Mouse (Mus musculus) limb, embryonic 14.5 days (tissue): ENCODE measurements at regions not wholly inside any gene's neighbourhood (a gene's known extent, or its start where the extent isn't known, plus 50 kb on each side); places are given as distances from the start of the nearest gene placed in this dataset.

ENCODE experiments used
- ATAC-seq: fragments of 200-750 bp; cut with Nextera tagmentation; 2 replicates; pipeline ENCODE4 v1.8.0; 2017; ENCODE audit warnings: low read depth, moderate number of reproducible peaks, moderate TSS enrichment; ENCODE audit not compliant: low FRiP score
- DNase-seq: peaks from one replicate; pipeline ENCODE4 v3.0.0-alpha.2; 2015; ENCODE audit warnings: low spot score
- H3K27ac ChIP-seq: fragments of 300-500 bp; sonication (generic); replicated peaks from 2 replicates; pipeline ENCODE4 v1.5.1; 2014; ENCODE audit warnings: low read depth, mild to moderate bottlenecking, low read length, moderate library complexity, mixed read lengths
- H3K27me3 ChIP-seq: fragments of 300-500 bp; sonication (generic); 2 replicates; pipeline ENCODE4 v1.6.1; 2014; ENCODE audit warnings: low read length, mixed read lengths; ENCODE audit not compliant: control insufficient read depth, insufficient read depth
- H3K36me3 ChIP-seq: fragments of 300-500 bp; sonication (generic); 2 replicates; pipeline ENCODE4 v1.6.1; 2014; ENCODE audit warnings: mild to moderate bottlenecking, low read length, moderate library complexity, mixed read lengths; ENCODE audit not compliant: control insufficient read depth, insufficient read depth
- H3K4me1 ChIP-seq: fragments of 300-500 bp; sonication (generic); 2 replicates; pipeline ENCODE4 v1.6.1; 2014; ENCODE audit warnings: antibody characterized with exemption, low read length, mixed read lengths; ENCODE audit not compliant: control insufficient read depth, insufficient read depth
- H3K4me2 ChIP-seq: fragments of 300-500 bp; sonication (generic); replicated peaks from 2 replicates; pipeline ENCODE4 v1.6.1; 2014; ENCODE audit warnings: low read depth, mild to moderate bottlenecking, low read length, moderate library complexity; ENCODE audit not compliant: severe bottlenecking
- H3K4me3 ChIP-seq: fragments of 300-500 bp; sonication (generic); replicated peaks from 2 replicates; pipeline ENCODE4 v1.5.1; 2014; ENCODE audit warnings: low read length
- H3K9ac ChIP-seq: fragments of 300-500 bp; sonication (generic); 2 replicates; pipeline ENCODE4 v1.6.1; 2014; ENCODE audit warnings: mild to moderate bottlenecking, low read depth, low read length, moderate library complexity; ENCODE audit not compliant: severe bottlenecking
- H3K9me3 ChIP-seq: fragments of 300-500 bp; sonication (generic); 2 replicates; pipeline ENCODE4 v1.6.1; 2016; ENCODE audit warnings: low read length; ENCODE audit not compliant: control insufficient read depth
- POLR2A ChIP-seq: fragments of 200-500 bp; IDR thresholded peaks from 2 replicates; pipeline ENCODE4 v1.8.0; 2012; ENCODE audit warnings: inconsistent platforms, mild to moderate bottlenecking, moderate library complexity, borderline replicate concordance; ENCODE audit not compliant: insufficient read depth, insufficient read length; ENCODE audit errors: extremely low read depth
- WGBS: fragments of 180-500 bp; shearing (Covaris S2); extraction: QIAGEN DNeasy Blood & Tissue Kit; methylation state at CpG from one replicate; pipeline ENCODE4 v1.1.7; 2014; 5-methylcytosine and 5-hydroxymethylcytosine counted together

DNA sequence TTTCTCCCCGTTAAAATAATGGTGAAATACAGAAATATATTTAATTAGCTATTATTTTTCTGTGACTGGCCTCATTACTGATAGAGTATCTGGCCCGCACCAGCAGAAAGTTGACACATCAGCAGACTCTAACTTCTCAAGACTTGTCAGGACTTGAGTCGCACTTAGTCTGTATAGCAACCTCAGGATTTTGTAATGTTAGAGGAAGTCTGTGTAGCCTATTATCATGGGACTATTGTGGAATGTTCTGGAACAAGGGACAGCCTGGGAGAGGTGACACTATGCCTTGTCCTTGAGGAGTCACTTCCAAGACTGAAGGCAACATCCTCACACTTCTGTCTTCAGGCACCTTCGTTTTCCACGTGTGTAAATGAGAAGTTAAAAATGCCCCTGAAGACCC lies 223.8 kb upstream of the Habp2 start:
- Histone ChIP-seq H3K4me2 (no peak overlapping the region), H3K4me1 (peaks cover under 1% of the 10 kb centered on the region; the same call in 1 of the 2 replicates), H3K9me3 (no peaks in the 10 kb centered on the region), H3K9ac (no peak overlapping the region), H3K4me3 (no peak overlapping the region), H3K27me3 (no peaks in the 10 kb centered on the region), H3K27ac (no peak overlapping the region), H3K36me3 (no peaks in the 10 kb centered on the region)
- no peak for TF ChIP-seq POLR2A
- DNase-seq (no peak), ATAC-seq (no peak)
- 65% methylated on average over 5 of the region's 5 CpGs for WGBS

- no peak overlapping the region for H3K4me2 ChIP-seq
- WGBS, result 49% methylated on average over 6 of the region's 6 CpGs
- no peaks in the 10 kb centered on the region for H3K36me3 ChIP-seq
- no peaks in the 10 kb centered on the region for H3K27me3 ChIP-seq
- no peaks in the 10 kb centered on the region for H3K9me3 ChIP-seq
- no peak overlapping the region for H3K27ac ChIP-seq
- DNase-seq, result no peak
- ATAC-seq, result no peak
- no peak overlapping the region for H3K4me3 ChIP-seq
- TF ChIP-seq POLR2A, result no peak
- H3K9ac ChIP-seq, result no peak overlapping the region
- peaks cover 3% of the 10 kb centered on the region; the same call in 1 of the 2 replicates for H3K4me1 ChIP-seq
Measured at GRCm38 (mm10) chr19:56065730-56066129, 221.2 kb upstream of the Habp2 start.

DNA sequence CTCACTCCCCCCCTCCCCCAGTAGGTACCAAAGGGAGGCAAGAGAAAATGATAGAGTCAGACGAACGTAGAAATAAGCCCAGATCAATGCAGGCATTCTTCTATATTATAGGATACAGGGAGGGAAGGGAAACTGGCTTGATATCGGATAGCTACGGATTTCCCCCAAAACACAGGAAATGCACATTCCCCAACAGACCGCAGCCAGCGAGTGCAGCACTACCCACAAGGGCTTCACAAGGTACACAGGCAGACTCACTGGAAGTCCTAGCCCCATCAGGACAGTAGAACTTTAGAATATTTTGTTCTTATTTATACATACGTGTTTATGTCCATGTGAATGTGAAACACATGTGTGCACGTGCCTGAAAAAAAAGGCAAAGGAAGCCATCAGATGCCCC lies 218.8 kb upstream of the Habp2 start:
- Histone ChIP-seq H3K27me3 (no peaks in the 10 kb centered on the region), H3K9me3 (no peaks in the 10 kb centered on the region), H3K4me3 (no peak overlapping the region), H3K36me3 (no peaks in the 10 kb centered on the region), H3K9ac (no peak overlapping the region), H3K4me1 (peaks cover 16% of the 10 kb centered on the region), H3K27ac (no peak overlapping the region), H3K4me2 (no peak overlapping the region)
- no peak for ATAC-seq
- 69% methylated on average over 8 of the region's 8 CpGs for WGBS
- TF ChIP-seq POLR2A, result no peak
- DNase-seq, result no peak

DNA sequence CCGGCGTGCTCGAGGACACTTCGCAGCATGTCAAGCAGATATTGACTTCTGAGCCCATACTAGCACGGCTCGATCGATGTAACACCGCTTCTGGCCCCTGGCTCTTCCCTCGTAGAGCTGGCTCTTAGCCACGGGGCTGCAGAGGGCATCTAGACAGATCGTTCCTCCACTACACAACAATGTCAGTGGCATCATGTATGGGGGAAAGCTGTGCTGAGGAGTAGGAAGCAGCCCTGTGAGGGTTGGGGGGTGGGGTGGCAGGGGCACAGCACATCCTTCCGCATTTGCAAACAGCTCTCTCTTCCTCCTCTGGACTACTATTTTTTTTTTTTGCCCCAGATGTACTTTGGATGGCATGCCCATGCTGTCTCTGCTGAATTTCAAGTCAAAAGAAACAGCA lies 218.1 kb upstream of the Habp2 start:
- Histone ChIP-seq H3K27me3 (no peaks in the 10 kb centered on the region), H3K4me2 (no peak overlapping the region), H3K4me1 (peaks cover 16% of the 10 kb centered on the region), H3K27ac (no peak overlapping the region), H3K36me3 (no peaks in the 10 kb centered on the region), H3K9ac (no peak overlapping the region), H3K4me3 (no peak overlapping the region), H3K9me3 (no peaks in the 10 kb centered on the region)
- 83% methylated on average over 12 of the region's 12 CpGs for WGBS
- no peak for TF ChIP-seq POLR2A
- ATAC-seq, result no peak
- no peak for DNase-seq

- TF ChIP-seq POLR2A, result no peak
- ATAC-seq (no peak), DNase-seq (no peak)
- WGBS, result 77% methylated on average over 10 of the region's 10 CpGs
- H3K4me3 ChIP-seq, result no peak overlapping the region
- H3K4me1 ChIP-seq, result peaks cover 16% of the 10 kb centered on the region
- no peak overlapping the region for H3K9ac ChIP-seq
- no peaks in the 10 kb centered on the region for H3K36me3 ChIP-seq
- H3K4me2 ChIP-seq, result no peak overlapping the region
- no peaks in the 10 kb centered on the region for H3K27me3 ChIP-seq
- H3K27ac ChIP-seq, result no peak overlapping the region
- H3K9me3 ChIP-seq, result no peaks in the 10 kb centered on the region
Measured at GRCm38 (mm10) chr19:56069266-56069665, 217.7 kb upstream of the Habp2 start.

DNA sequence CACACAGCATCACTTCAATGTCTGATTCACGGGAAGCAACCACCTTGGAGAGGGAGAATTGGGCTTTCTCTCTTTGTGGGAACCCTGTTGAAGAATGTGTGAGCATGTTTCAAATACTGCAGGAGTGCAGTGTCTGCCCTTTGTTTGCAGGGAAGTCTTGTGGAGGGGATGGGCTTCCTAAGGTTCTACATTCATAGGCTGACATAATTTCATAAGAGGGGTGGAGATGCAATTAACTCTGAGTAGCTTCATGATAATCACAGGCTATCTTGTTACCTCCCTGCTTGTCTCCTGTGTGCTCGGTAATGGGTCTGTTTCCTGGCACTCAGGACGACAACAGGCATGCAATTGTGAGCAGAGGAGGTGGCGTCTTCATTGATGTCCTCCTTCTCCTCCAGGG lies 215.6 kb upstream of the Habp2 start:
- H3K4me2 ChIP-seq, result no peak overlapping the region
- no peak overlapping the region for H3K9ac ChIP-seq
- H3K4me1 ChIP-seq, result peaks cover 16% of the 10 kb centered on the region
- H3K27ac ChIP-seq, result no peak overlapping the region
- DNase-seq (no peak), ATAC-seq (no peak)
- H3K36me3 ChIP-seq, result no peaks in the 10 kb centered on the region
- H3K4me3 ChIP-seq, result no peak overlapping the region
- TF ChIP-seq POLR2A, result no peak
- no peaks in the 10 kb centered on the region for H3K9me3 ChIP-seq
- WGBS, result 40% methylated on average over 4 of the region's 4 CpGs
- no peaks in the 10 kb centered on the region for H3K27me3 ChIP-seq
